Mouse (Mus musculus) CD4-positive, CD25-positive, alpha-beta regulatory T cell, adult 4 months (primary cell): ENCODE measurements around the gene Rfng. TPM values are rescaled to one million over a fixed set of nuclear protein-coding genes. Genes with fewer than 3 reads are reported as not detected.

Experiments
- polyA plus RNA-seq, 2 experiments: library from polyadenylated mRNA; unstranded; fragments of 100-300 nt; shearing (Covaris generic); gene quantifications; one replicate each; pipeline ENCODE4 v1.2.1; 2017

Rfng gene
- polyA plus RNA-seq, 2 experiments from 2014 or later: 2.8 to 4.1 TPM

Other genes starting within 250 kb of the Rfng start
- gene Mcrip1, start 234.5 kb downstream of the Rfng start, polyA plus RNA-seq: 100 to 1,000 TPM; 114 to 126 TPM
- gene Ppp1r27, start 233.1 kb downstream of the Rfng start, polyA plus RNA-seq: not detected
- 100 to 1,000 TPM; 162 to 169 TPM for gene P4hb, start 211.0 kb downstream of the Rfng start, polyA plus RNA-seq
- 100 to 1,000 TPM; 554 to 866 TPM for gene Arhgdia, start 202.6 kb downstream of the Rfng start, polyA plus RNA-seq
- gene Alyref, start 185.8 kb downstream of the Rfng start, polyA plus RNA-seq: 10 to 100 TPM in 1 of 2 experiments, 1 to 10 TPM in 1; 8.5 to 42.6 TPM
- 100 to 1,000 TPM; 122 to 134 TPM for gene Anapc11, start 185.8 kb downstream of the Rfng start, polyA plus RNA-seq
- not detected for gene Npb, start 175.7 kb downstream of the Rfng start, polyA plus RNA-seq
- gene Pcyt2, start 166.3 kb downstream of the Rfng start, polyA plus RNA-seq: 100 to 1,000 TPM; 101 to 179 TPM
- gene Sirt7, start 159.0 kb downstream of the Rfng start, polyA plus RNA-seq: 10 to 100 TPM; 66.4 to 66.7 TPM
- 10 to 100 TPM; 11.3 to 16.0 TPM for gene Mafg, start 150.6 kb downstream of the Rfng start, polyA plus RNA-seq
- 1 to 10 TPM; 1.5 to 1.8 TPM for gene Pycr1, start 140.4 kb downstream of the Rfng start, polyA plus RNA-seq
- not detected for gene Myadml2, start 136.0 kb downstream of the Rfng start, polyA plus RNA-seq
- not detected for gene Notum, start 123.0 kb downstream of the Rfng start, polyA plus RNA-seq
- gene Aspscr1, start 111.2 kb downstream of the Rfng start, polyA plus RNA-seq: 100 to 1,000 TPM in 1 of 2 experiments, 10 to 100 TPM in 1; 82.3 to 134 TPM
- 100 to 1,000 TPM; 152 to 156 TPM for gene Cenpx, start 70.5 kb downstream of the Rfng start, polyA plus RNA-seq
- 10 to 100 TPM; 26.8 to 34.4 TPM for gene Lrrc45, start 70.3 kb downstream of the Rfng start, polyA plus RNA-seq
- gene Rac3, start 62.7 kb downstream of the Rfng start, polyA plus RNA-seq: not detected
- gene Dcxr, start 56.9 kb downstream of the Rfng start, polyA plus RNA-seq: 10 to 100 TPM; 15.1 to 17.4 TPM
- not detected for gene Cbr2, start 52.1 kb downstream of the Rfng start, polyA plus RNA-seq
- 10 to 100 TPM in 1 of 2 experiments, 1 to 10 TPM in 1; 3.6 to 24.6 TPM for gene Hmga1b, start 21.4 kb downstream of the Rfng start, polyA plus RNA-seq
- 100 to 1,000 TPM; 126 to 160 TPM for gene Gps1, start 65 bp upstream of the Rfng start, polyA plus RNA-seq
- 10 to 100 TPM; 31.4 to 35.3 TPM for gene Dus1l, start 12.2 kb upstream of the Rfng start, polyA plus RNA-seq
- 10 to 100 TPM; 24.1 to 34.8 TPM for gene Fasn, start 40.3 kb upstream of the Rfng start, polyA plus RNA-seq
- 1 to 10 TPM in 1 of 2 experiments, under 1 TPM in 1; 0.12 to 1.1 TPM for gene Ccdc57, start 148.7 kb upstream of the Rfng start, polyA plus RNA-seq
- 1 to 10 TPM; 3.5 to 5.3 TPM for gene Slc16a3, start 164.3 kb upstream of the Rfng start, polyA plus RNA-seq
- gene Csnk1d, start 207.1 kb upstream of the Rfng start, polyA plus RNA-seq: 10 to 100 TPM; 50.4 to 78.2 TPM